Mouse (Mus musculus) thymus, postnatal 10 days (tissue): ENCODE measurements around the gene Btbd11.

Experiments
- DNase-seq, 2 experiments: peaks; one replicate each; pipeline ENCODE4 v3.0.0; 2021; ENCODE audit warnings: low spot score in 2 of 2

Gene Btbd11

DNA sequence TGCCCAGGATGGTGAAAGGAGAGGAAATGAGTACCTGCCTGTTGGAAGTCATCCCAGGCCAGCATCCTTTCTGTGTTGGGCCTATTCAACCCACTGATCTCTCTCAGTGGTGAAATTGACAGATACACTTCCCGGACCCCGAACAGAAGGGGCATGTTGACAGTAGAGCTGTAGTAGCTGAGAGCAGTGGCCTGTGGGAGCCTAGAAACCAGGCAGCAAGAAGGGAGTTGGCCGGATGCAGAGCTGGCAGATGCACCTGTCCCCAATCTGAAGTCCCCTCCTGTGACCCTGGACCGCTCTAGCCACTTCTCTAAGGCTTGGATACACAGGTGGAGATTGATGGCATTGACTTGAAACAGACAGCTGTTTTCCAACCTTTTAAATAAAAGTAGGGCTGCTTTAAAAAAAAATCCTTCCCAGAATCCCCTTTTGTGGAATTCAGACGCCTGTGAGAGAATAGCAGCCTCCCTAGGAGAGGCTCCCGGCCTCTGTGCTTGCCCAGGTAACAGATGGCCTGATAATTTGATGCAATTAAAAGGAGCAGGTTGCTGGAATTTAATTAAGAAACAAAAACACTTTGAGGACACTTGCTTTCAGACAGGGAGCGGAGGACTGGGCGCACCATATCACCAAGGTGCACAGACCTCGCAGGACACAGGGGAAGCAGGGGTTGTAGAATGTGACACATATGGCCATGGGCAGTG is 89.2 kb downstream of the Btbd11 start:
- no peak for DNase-seq

DNA sequence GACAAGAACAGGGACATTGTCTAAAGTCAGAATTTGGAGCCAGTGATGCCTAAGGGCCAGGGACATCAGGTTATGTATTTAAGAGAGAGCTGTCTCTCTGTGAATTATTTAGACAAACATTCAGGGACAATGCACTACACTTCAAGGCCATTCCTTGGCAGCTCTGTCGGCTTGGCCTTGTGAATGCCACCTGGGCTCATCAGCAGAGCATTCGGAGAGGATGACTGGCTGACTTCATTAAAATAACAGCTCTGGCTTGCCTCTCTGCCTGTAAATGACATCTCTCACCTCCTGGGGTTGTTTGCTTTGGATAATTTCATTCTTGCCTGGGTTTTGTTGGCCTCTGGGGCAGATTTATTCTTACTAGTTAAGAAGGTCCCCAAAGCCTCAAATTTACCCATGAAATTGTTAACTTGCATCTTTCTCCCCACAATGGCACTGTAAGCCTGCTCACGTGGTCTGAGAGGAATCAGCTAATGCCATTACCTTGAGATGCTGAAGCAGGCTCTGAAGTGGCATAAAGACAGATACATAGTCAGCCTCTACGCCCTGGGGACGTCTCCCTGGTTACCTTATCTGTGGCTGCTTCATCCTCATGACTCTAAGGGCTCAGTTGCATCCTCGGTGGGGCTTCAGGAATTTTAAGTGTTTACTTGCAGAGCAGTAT is 93.5 kb downstream of the Btbd11 start:
- no peak for DNase-seq

DNA sequence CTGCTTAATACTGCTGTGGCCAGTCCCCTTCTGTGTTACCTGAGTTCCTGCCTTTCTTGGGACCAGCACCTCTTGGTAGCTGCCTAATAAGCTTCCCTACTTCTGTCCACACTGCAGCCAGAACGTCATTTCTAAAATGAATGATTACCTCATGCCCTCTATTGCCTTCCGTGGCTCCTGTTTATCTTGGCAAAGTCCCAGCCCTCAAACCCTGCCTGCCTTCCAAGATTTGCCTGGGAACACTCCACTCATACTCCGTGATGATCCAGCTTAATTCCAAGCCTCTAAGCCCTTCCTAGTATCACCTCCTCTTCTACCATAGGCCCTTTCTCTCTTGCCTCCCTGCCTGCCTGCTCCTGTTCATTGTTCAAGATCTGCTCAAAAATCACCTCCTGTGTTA is 94.5 kb downstream of the Btbd11 start:
- no peak for DNase-seq

DNA sequence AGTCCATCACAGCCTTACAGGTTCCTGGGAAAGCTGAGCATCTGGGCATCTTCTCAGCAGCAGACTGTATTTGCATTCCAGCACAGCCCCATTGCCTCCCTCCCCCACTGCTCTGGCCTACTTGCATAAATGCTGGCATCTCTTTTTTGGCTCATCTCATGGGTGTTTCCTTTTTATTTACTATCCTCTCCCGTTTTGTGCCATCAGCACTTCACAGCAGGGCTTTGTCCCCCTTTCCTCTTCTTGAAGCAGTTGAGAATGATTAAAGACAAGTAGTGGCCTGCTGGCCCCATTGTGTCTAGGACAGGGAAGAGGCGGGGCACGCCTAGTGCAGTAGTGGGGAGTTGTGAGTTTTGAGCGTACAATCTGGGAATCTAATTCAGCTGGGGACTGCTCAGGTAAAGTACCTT is 95.5 kb downstream of the Btbd11 start:
- DNase-seq: no peak

DNA sequence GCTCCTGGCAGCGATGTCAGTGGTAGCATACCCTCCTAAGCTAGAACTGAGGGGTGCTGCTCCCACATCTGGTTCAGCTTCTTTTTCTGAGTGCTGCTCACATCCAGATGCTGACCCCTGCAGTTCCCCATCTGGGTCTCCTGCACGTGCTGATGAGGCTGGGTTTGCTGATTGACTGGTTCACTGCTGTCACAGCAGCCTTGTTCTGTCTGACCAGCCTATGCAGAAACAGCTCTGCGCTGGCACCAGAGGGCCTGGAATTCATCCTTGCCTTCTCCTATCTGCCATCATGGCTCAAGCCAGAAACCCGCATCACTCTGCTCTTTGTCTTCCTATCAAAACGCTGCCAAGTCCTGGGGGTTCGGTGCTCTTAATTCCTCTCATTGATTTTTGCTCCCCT is 95.9 kb downstream of the Btbd11 start:
- no peak for DNase-seq

DNA sequence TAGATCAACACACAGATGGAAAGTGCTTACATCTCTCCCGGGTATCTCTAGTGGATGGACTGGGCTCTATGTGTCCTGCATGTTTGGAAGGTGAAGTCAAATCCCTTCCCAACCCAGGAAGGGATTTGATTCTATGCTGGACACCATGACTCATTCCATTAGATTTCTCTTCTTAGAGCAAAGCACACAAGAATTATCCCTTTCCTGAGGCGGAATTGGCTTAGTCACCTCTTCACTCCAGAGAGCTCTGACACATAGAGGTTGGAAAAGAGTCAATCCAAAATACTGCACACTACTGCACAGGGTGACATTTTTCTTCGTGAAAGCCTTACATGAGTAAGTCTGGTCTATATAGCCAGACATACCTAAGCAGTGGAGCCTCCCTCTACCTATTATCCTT is 99.8 kb downstream of the Btbd11 start:
- no peak for DNase-seq

DNA sequence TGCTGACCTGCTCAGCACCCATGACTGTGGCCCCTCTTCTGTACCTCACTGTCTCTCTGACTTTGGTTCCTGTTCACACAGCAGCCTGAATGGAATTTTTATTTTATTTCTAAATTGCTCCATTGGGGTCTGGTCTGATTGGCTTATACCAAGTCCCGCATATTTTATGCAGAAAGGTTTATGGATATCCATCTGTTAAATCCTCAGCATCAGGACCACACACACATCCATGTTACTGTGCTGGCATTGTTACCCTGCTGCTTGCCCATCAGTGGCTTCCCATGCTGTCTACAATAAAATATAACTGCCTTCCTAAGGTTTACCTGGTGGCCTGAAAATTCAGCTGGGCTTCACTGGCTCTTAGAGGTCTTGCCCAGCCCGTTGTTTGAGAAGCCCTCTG is 106.0 kb downstream of the Btbd11 start:
- DNase-seq: no peak

DNA sequence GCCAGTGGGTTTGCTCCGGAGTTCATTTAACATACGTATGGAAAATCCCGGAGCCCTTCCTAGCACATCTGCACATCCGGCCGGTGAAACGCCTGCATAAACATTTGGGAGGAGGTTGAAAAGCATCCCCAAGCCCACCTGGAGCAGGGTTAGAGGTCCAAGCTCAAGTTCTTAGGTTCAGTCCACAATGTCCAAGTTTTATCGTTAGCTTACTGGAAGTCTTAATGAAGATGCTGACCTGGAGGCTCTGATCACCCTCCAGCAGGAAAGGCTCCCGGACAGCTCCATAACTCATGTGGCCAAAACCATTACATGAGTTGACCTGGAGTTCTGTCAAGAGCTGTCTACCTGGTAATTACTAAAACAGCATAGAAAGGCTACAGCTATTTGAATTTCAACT is 109.7 kb downstream of the Btbd11 start:
- no peak for DNase-seq

DNA sequence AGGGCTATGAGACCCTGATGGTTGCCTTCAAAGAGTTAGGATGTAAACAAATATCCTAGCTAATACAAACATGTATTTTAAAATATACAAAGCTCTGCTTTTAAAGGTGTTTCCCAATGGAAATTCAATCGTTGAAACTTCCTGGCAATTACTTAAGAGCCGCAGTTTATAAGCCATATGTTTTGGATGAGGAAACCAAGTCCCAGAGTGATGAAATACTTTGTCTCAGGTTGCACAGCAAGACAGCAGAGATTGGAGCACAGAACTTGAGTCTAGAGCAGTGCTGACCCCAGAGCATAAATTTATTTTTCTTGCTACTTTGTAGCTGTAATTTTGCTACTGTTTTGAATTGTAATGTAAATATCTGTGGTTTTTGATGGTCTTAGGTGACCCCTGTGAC is 110.4 kb downstream of the Btbd11 start:
- no peak for DNase-seq

DNA sequence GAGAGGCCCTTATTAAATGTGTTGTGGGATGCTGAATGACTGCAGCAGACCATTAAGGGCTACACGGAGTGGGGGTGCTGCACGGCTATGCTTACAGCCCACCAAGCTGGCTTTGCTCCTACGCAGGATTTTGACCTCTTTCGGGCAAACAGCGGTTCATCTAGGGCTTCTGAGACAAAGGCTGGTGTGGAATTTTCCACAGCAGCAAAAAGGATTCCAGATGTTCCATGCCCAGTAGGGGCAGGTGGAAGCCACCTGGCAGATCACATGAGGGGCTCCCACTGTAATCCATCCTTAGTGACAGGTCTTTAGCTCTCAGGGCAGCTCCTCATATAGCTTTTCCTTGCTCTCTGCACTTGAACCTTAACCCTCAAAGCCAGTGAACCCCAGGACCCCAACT is 111.3 kb downstream of the Btbd11 start:
- no peak for DNase-seq

DNA sequence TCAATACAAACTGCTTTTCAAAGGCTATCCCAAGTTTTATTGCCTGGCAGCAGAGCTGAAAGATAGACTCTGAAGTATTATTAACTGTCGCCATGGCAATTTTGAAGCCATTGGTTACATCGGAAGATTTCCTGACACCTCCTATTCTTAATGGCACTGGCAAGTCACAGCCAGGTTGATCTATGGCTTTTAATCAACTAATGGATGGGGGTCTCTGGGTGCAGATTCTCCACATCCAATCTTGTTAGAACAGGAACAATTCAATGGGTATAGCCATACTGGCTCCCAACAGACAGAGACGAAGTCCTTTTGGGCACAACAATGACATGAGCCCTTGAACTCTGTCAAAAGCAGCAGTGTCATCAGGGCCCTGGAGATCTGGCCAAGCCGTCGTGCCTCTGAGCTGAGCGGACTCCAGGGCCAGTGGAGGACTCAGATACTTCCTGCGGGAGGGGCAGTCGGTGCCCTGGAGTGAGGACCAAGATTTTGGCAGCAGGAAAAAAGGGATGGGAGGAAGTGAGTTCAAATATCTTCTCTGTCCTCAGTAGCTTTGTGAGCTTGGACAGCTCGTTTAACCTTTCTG is 114.0 kb downstream of the Btbd11 start:
- DNase-seq: no peak

DNA sequence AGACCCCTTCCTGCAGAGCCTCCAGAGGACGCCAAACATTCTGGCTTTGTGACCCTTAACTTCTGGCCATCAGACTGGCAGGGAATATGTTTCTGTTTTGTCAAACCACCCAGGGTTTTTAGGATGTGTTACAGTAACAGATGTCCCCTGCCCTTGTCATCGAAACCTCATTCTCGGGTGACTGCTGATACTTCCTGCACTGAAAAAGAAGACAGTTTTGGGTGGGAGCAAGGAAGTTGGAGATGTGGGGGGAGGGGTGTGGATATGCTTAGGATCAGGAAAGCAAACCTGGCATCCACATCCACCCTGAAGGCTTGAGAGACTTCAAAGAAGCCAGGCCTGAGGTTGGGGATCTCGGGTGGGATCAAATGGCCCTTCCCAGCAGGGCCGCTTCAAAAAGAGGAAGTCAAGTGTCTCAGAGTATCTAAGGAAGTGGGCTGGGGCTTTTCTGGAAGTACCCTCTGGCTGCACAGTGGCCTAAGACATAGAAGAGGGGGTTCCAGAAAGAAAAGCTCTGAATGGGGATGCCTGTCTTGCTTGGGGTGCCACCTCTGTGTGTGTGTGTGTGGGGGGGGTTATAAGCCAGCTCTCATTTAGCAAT is 115.5 kb downstream of the Btbd11 start:
- no peak for DNase-seq

DNA sequence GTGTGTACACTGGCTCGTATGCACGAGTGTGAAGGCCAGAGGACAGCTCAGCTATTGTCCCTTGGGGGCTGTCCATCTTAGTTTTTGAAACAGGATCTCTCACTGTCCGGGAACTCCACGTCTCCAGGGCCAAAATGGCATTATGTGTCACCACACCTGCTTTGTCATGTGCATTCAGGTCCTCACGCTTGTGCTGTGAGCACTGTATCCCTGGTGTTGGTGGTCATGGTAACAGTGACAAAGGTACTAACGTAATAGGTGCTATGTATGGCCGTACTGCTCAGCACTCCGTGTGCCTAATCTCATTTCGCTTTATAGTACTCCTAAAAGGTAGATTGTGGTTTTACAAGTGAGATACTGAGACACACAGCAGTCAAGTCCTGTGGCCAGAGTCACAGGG is 116.0 kb downstream of the Btbd11 start:
- no peak for DNase-seq

DNA sequence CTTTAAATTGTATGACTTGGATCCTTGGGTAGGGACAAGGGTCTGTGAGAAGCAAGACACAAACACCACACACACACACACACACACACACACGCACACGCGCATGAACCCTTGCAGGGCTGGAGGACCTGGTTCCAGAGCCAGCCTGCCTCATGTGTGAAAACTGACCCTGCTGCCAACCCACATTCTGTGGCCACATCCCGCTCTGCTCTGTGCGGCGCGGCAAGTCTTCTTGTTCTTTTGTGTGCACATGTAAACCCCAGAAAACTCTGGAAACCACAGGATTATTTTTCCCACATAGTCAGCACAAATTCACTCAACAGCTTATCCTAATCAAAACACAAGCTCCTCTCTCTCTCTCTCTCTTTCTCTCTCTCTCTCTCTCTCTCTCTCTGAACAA is 116.8 kb downstream of the Btbd11 start:
- no peak for DNase-seq

DNA sequence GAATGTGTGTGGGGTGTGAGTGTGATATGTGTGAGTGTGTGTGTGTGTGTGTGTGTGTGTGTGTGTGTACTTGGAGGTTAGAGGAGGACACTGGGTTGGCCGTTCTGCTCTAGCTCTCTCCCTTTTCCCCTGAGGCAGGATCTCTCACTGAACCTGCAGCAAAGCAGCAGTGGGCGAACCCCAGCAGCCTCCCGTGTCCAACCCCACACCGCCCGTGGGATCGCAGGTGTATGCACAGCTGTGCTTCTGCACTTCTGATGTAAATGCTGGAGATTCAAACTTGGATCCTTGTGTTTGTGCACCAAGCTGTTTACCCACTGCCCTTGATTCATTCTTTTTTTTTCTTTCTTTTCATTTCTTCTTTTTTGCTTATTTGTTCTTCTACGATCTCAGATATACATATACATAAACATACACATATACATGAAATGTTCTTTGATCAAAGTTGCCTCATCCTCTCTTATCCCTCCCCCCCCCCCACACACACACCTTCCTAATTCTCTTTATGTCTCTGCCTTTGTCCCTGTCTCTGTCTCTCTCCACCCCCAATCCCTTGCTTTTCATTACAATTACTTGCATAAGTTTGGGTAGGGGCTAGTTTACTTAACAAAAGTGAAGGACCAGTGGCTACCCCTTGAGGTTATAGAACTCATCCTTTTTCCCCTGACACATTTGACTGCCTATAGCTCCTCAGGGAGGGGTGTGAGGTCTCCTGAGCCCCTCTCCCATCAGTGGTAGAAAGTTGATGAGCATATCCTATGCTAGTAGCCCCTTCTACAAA is 120.8 kb downstream of the Btbd11 start:
- no peak for DNase-seq

DNA sequence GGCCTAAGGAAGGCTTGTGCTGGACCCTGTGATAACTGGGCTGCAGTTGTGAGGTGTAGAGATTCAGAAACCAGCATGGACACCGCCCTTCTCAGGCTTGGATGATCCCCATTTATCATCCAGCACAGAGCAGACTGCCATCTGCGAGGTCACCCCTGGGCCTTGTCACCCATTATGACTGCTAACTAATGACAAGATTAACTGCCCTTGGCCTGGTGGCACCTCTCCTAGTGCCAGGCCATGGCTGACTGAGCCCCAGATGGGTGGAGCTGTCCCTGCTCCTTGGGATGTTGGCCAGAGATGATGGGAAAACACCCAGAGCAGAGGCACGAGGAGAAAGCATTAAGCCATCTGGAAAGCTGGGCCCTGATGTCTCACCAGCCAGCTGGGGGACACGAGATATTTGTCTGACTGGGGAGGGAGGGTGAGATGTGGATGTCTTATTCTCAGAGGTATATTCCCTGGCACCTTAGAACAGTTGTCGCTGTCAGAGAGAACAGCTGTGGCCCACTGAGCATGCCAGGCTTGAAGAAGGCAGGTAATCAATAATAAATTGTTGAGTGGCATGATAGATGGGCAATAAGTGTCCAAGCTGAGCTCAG is 121.7 kb downstream of the Btbd11 start:
- no peak for DNase-seq

DNA sequence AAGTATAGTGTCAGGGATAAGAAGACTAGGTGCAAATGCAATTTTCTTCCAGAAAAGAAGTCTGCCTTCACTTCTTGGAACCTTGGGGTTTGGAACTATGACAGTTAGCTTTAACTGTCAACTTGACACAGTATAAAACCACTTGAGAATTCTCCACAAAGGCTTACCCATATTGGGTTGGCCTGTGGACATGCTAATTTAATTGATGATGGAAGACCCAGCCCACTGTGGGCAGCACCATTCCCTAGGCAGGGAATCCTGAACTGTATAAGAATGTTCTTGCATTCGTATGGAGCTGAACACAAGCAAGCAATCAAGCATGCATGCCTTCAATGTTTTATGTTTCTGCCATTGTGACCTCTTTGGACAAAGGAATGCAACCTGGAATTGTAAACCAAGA is 122.4 kb downstream of the Btbd11 start:
- no peak for DNase-seq

DNA sequence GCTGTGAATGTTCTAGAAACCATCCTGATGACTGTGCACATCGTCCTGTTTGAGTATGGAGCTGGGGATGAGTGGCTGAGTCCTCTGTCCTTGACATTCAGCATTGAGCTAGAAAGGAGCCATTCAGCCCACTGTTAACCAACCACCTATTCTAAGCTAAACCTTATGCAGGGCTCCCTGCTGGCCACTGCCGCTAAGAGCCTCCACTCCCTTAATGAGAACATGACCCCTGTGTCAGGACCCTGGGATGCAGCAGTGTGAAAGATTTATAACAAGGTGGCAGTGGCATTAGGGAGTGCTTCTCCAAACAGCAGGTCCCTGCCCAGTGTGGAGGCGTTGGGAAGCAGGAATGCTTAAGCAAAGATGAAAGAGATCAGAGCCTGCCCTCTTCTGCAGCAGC is 123.7 kb downstream of the Btbd11 start:
- DNase-seq: no peak

DNA sequence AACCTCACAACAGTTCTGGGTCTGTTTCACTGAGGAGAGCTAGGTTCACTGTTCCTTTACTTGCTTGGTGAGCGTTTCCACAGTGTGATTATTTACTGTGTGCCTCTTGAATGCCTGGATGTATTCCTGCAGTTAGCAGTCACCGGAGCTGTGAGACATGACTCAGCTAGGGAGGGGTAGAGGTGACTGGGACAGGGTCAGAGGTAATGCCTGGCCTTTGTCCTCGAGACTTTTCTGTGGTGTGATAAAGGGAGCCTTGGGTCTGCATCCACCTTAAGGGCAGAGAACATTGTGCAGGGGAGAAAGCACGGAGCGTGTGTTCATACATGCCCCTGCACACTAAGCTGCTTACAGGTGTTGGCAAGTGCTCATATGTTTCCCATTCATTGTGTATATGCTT is 126.2 kb downstream of the Btbd11 start:
- DNase-seq: no peak

DNA sequence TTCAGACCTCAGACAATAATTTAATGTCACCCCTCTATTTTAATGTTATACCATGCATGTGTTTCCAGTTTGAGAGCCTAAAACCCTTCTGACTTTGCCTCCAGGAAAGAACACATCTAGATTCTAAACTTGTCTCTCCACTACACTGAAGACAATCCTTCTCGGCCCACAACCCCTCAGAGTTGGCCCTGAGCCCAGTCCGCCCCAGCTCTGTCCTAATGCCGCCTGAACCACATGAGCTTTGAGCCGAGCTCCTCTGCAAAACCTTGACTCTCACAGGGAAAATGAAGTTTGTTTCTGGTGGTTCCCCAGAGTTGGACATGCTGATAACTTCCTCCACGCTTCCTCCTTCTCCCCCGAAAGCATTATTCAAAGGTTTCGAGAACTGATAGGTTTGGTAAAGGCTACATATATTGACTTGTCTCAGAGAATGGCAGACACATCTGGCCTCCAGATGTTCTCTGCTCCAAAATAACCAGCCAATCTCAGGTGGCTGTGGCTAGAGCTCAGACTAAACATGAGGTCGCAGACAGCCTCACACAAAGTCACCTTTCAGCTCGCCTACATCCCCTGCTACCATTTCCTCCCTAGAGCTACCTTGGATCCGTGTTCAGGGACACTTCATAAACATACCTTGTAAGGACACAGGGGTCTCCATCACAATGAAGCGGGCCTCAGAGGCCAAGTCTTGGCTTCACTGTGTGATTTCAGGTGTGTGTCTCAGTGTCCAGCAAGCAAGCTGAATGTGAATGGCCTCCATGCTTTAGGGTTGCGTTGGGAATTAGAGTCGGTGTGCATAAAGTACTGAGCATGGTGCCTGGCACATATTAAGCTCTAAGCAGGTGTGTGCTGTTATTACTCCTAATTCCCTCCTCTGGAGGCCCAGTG is 130.9 kb downstream of the Btbd11 start:
- no peak for DNase-seq

DNA sequence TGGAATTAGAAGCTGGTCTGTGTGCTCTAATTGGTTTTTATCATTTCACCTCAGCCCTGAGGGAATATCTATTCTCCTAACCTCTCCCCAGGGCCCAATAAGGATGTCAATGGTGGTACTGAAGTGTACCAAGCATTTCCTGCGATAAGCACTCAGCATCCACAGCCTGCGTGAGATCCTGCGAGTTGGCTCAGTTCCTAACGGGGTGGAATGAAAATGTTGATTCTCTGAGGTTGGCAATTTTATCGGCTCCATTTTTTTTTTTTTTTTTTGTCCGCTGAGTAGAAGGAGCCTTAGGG is 131.4 kb downstream of the Btbd11 start:
- no peak for DNase-seq
